23 mouse cellular contexts compared by ENCODE assay signal in genomic region chr9:123294581-123294980, GRCm38 (mm10). TPM values are rescaled to one million over a fixed set of nuclear protein-coding genes. Genes with fewer than 3 reads are reported as not detected.
DNase-seq lines count a peak whose midpoint lies in the region; ATAC-seq and TF ChIP-seq lines count a peak whose summit lies in the region.
"Had no signal": no experiment of that assay in that cellular context is flagged by ENCODE, and none has a peak within 500 bp of the region (broad histone marks: within the 10 kb centered on the region; RNA-seq: fewer than 3 reads in every experiment).

No protein-coding gene starts in this region.

- H3K36me3 ChIP-seq in heart, embryonic 12.5 days, result no peaks in the 10 kb centered on the region
- H3K36me3 ChIP-seq: forebrain, embryonic 10.5 days; heart, embryonic 13.5 days; hindbrain, embryonic 12.5 days; hindbrain, embryonic 15.5 days had no signal

- POLR2A ChIA-PET in Patski (lab: Charles Lee), result no interaction called here

- no peaks in the 10 kb centered on the region for H3K4me1 ChIP-seq in heart, embryonic 12.5 days (replicated peaks)
- H3K4me1 ChIP-seq: forebrain, embryonic 10.5 days; forebrain, embryonic 13.5 days; heart, embryonic 13.5 days; hindbrain, embryonic 12.5 days; hindbrain, embryonic 15.5 days had no signal

- intact Hi-C loops in gastrocnemius, adult 2 months (cut with DNase I), result no loop called here
- intact Hi-C loops in left cerebral cortex, postnatal 14 days (cut with DNase I), result no loop called here

- 72% methylated on average over 5 of the region's 5 CpGs for WGBS in heart, embryonic 12.5 days

- H3K4me3 ChIP-seq in gastrocnemius, adult 2 months, result no peak overlapping the region
- no peak overlapping the region for H3K4me3 ChIP-seq in heart, embryonic 12.5 days
- H3K4me3 ChIP-seq: forebrain, embryonic 10.5 days; forebrain, embryonic 13.5 days; heart, embryonic 13.5 days; hindbrain, embryonic 12.5 days; hindbrain, embryonic 15.5 days had no signal

- H3K9me3 ChIP-seq in heart, embryonic 12.5 days (replicated peaks), result no peaks in the 10 kb centered on the region
- H3K9me3 ChIP-seq: forebrain, embryonic 10.5 days; forebrain, embryonic 13.5 days; heart, embryonic 13.5 days; hindbrain, embryonic 12.5 days; hindbrain, embryonic 15.5 days had no signal

- CTCF ChIA-PET in Patski (lab: Charles Lee), result interaction anchor here (0.8 to 1.3 kb wide), 3 partner anchors 10 to 25 kb away, joined by 3 read pairs; no protein-coding TSS in a partner anchor

- ATAC-seq in heart, embryonic 12.5 days (ENCODE audit: insufficient number of reproducible peaks, low FRiP score), result no peak
- peak; percentile 26 for ATAC-seq in Patski
- ATAC-seq: forebrain, embryonic 13.5 days; forebrain, embryonic 16.5 days; intestine, postnatal 0 days had no signal

- DNase-seq in gastrocnemius, adult 2 months, result peak; percentile 24
- DNase-seq in gastrocnemius, postnatal 4 days (ENCODE audit: low spot score in 2 of 2), result no peak
- peak; percentile 15 for DNase-seq in heart, adult 8-10 months (ENCODE audit: low spot score)
- peak; percentile 41 for DNase-seq in Patski (ENCODE audit: low read depth, low spot score)
- no peak for DNase-seq in testis, postnatal 14 days (ENCODE audit: low spot score)
- DNase-seq in left cerebral cortex, postnatal 14 days (ENCODE audit: low spot score in 2 of 2), result no peak
- DNase-seq: adrenal gland, adult 8-10 months; adrenal gland, postnatal 36 days; cerebellum, adult 11-12 months; cerebellum, adult 8-10 months; cerebellum, postnatal 10 days; cerebellum, postnatal 36 days; gastrocnemius, postnatal 25 days; heart, postnatal 14 days; kidney, adult 2 months had no signal

- no peak for TF ChIP-seq CTCF in gastrocnemius, adult 2 months (IDR thresholded peaks at IDR 0.05)
- no peak for TF ChIP-seq CTCF in Patski (IDR thresholded peaks at IDR 0.05)

- no peak overlapping the region for H3K9ac ChIP-seq in heart, embryonic 12.5 days
- H3K9ac ChIP-seq: forebrain, embryonic 13.5 days; heart, embryonic 13.5 days; hindbrain, embryonic 12.5 days; hindbrain, embryonic 15.5 days had no signal

- peak overlapping the region; percentile 65 for H3K27ac ChIP-seq in gastrocnemius, adult 2 months
- H3K27ac ChIP-seq in heart, embryonic 12.5 days (ENCODE audit: poor library complexity, severe bottlenecking), result no peak overlapping the region
- H3K27ac ChIP-seq: forebrain, embryonic 10.5 days; forebrain, embryonic 13.5 days; heart, embryonic 13.5 days; hindbrain, embryonic 12.5 days; hindbrain, embryonic 15.5 days had no signal

- H3K4me2 ChIP-seq in heart, embryonic 12.5 days, result no peak overlapping the region
- H3K4me2 ChIP-seq: forebrain, embryonic 13.5 days; heart, embryonic 13.5 days; hindbrain, embryonic 12.5 days; hindbrain, embryonic 15.5 days had no signal

- no peaks in the 10 kb centered on the region for H3K27me3 ChIP-seq in heart, embryonic 12.5 days (replicated peaks)
- H3K27me3 ChIP-seq in Patski, result no peaks in the 10 kb centered on the region
- H3K27me3 ChIP-seq: forebrain, embryonic 13.5 days; heart, embryonic 13.5 days; hindbrain, embryonic 12.5 days; hindbrain, embryonic 15.5 days had no signal

- in situ Hi-C loops in Patski (cut with MboI; ENCODE audit: low pct_unique_long_range_greater_than_20kb), result no loop called here

RNA-seq across cellular contexts. Expression of gene Tmem158, which starts 34.0 kb away (rescaled TPM):
- 1 to 10 TPM in 1 of 2 experiments, under 1 TPM in 1; 0.23 to 1.1 TPM for total RNA-seq in gastrocnemius, adult 2 months (2021)
- total RNA-seq in gastrocnemius, postnatal 4 days (2021), result 10 to 100 TPM; 13.1 to 14.3 TPM
- 1 to 10 TPM; 3.8 to 5.3 (median 4.5) TPM for total RNA-seq in heart, adult 8-10 months (2022)
- 5.1 and 8.1 TPM in 2 replicates for polyA plus RNA-seq in heart, embryonic 12.5 days (2016; fragmentation: Nextera tagmentation; extraction: Ambion mirVana)
- 5.1 TPM for polyA plus RNA-seq in Patski (2021)
- 10 to 100 TPM; 57.5 to 74.7 TPM for total RNA-seq in left cerebral cortex, postnatal 14 days (2021)

Comparison
In these comparisons a context has a peak if more than half of its experiments do, and no peak if none do; other contexts are left out.
1. DNase-seq: peak in gastrocnemius, adult 2 months (single experiment), heart, adult 8-10 months (single experiment) and Patski (single experiment); none in gastrocnemius, postnatal 4 days (0 of 2), testis, postnatal 14 days (single experiment) and left cerebral cortex, postnatal 14 days (0 of 2).